Mouse (Mus musculus) megakaryocyte, embryonic 14.5 days (primary cell): ENCODE data around the gene Ccdc62. TPM values are rescaled to one million over a fixed set of nuclear protein-coding genes. Genes with fewer than 3 reads are reported as not detected.

Experiments
- H3K27me3 ChIP-seq: replicated peaks from 2 replicates; pipeline ENCODE3; 2012; ENCODE audit warnings: inconsistent platforms
- H3K36me3 ChIP-seq: replicated peaks from 2 replicates; pipeline ENCODE3; 2012; ENCODE audit warnings: low read length, inconsistent platforms, mixed read lengths
- H3K4me1 ChIP-seq: 2 replicates; pipeline ENCODE4 v1.6.1; 2012; ENCODE audit warnings: inconsistent platforms
- H3K4me3 ChIP-seq: replicated peaks from 2 replicates; pipeline ENCODE3; 2012; ENCODE audit warnings: moderate library complexity, mild to moderate bottlenecking, inconsistent platforms
- H3K9me3 ChIP-seq: 2 replicates; pipeline ENCODE4 v1.6.1; 2012; ENCODE audit warnings: inconsistent platforms
- FLI1 ChIP-seq: IDR thresholded peaks from 2 replicates; pipeline ENCODE4 v1.6.1; 2012; ENCODE audit warnings: low read length, inconsistent platforms, mixed read lengths
- GATA1 ChIP-seq: IDR thresholded peaks from 3 replicates; pipeline ENCODE4 v1.6.1; 2012; ENCODE audit warnings: mixed read lengths, low read length, inconsistent platforms, borderline replicate concordance
- polyA plus RNA-seq: library from polyadenylated mRNA; stranded (reverse); fragments of >175 nt; gene quantifications from 2 replicates; pipeline ENCODE4 v1.2.3, GENCODE M21; 2012; ENCODE audit warnings: low replicate concordance; ENCODE audit not compliant: insufficient read depth

Gene Ccdc62
- polyA plus RNA-seq, 1 experiment: 2.1 TPM

GRCm38 (mm10) chr5:123933556-123933955, 3.1 kb downstream of the Ccdc62 start:
- TF ChIP-seq FLI1 (no peak), GATA1 (no peak)
- Histone ChIP-seq H3K27me3 (peaks cover 2% of the 10 kb centered on the region), H3K4me1 (peaks cover 47% of the 10 kb centered on the region), H3K4me3 (no peak overlapping the region), H3K36me3 (peaks cover 10% of the 10 kb centered on the region), H3K9me3 (no peaks in the 10 kb centered on the region)

- TF ChIP-seq GATA1 (no peak), FLI1 (no peak)
- no peaks in the 10 kb centered on the region for H3K9me3 ChIP-seq
- H3K4me3 ChIP-seq: peak overlapping the region; percentile 72
- peaks cover 2% of the 10 kb centered on the region for H3K27me3 ChIP-seq
- peaks cover 5% of the 10 kb centered on the region for H3K36me3 ChIP-seq
- H3K4me1 ChIP-seq: peaks cover 50% of the 10 kb centered on the region
Measured at GRCm38 (mm10) chr5:123933957-123934591, 3.6 kb downstream of the Ccdc62 start.

GRCm38 (mm10) chr5:123935931-123936330, 5.5 kb downstream of the Ccdc62 start:
- H3K4me1 ChIP-seq: peaks cover 46% of the 10 kb centered on the region
- peaks cover 2% of the 10 kb centered on the region for H3K27me3 ChIP-seq
- TF ChIP-seq GATA1 (no peak), FLI1 (no peak)
- H3K4me3 ChIP-seq: no peak overlapping the region
- peaks cover 5% of the 10 kb centered on the region for H3K36me3 ChIP-seq
- H3K9me3 ChIP-seq: no peaks in the 10 kb centered on the region

- Histone ChIP-seq H3K9me3 (no peaks in the 10 kb centered on the region), H3K27me3 (peaks cover 2% of the 10 kb centered on the region), H3K4me3 (no peak overlapping the region), H3K4me1 (peaks cover 32% of the 10 kb centered on the region), H3K36me3 (peaks cover 5% of the 10 kb centered on the region)
- TF ChIP-seq GATA1 (no peak), FLI1 (no peak)
Measured at GRCm38 (mm10) chr5:123938479-123938878, 8.0 kb downstream of the Ccdc62 start.

GRCm38 (mm10) chr5:123946546-123946945, 16.1 kb downstream of the Ccdc62 start:
- TF ChIP-seq GATA1 (no peak), FLI1 (no peak)

GRCm38 (mm10) chr5:123947041-123947761, 16.7 kb downstream of the Ccdc62 start:
- TF ChIP-seq GATA1 (no peak), FLI1 (no peak)
- peaks cover 5% of the 10 kb centered on the region for H3K4me1 ChIP-seq
- H3K27me3 ChIP-seq: peaks cover 11% of the 10 kb centered on the region
- H3K36me3 ChIP-seq: no peaks in the 10 kb centered on the region
- H3K4me3 ChIP-seq: no peak overlapping the region
- H3K9me3 ChIP-seq: no peaks in the 10 kb centered on the region

More at GRCm38 (mm10) chr5:123946546-123946945, 16.1 kb downstream of the Ccdc62 start:
- Histone ChIP-seq H3K4me3 (no peak overlapping the region), H3K36me3 (no peaks in the 10 kb centered on the region), H3K27me3 (peaks cover 7% of the 10 kb centered on the region), H3K4me1 (peaks cover 5% of the 10 kb centered on the region), H3K9me3 (no peaks in the 10 kb centered on the region)

- TF ChIP-seq GATA1: no peak
- TF ChIP-seq FLI1: no peak
- H3K4me1 ChIP-seq: no peaks in the 10 kb centered on the region
- no peaks in the 10 kb centered on the region for H3K9me3 ChIP-seq
- H3K36me3 ChIP-seq: no peaks in the 10 kb centered on the region
- peaks cover 22% of the 10 kb centered on the region for H3K27me3 ChIP-seq
- no peak overlapping the region for H3K4me3 ChIP-seq
Measured at GRCm38 (mm10) chr5:123952365-123953045, 22.0 kb downstream of the Ccdc62 start.

- Histone ChIP-seq H3K4me3 (no peak overlapping the region), H3K9me3 (no peaks in the 10 kb centered on the region), H3K27me3 (peaks cover 15% of the 10 kb centered on the region), H3K36me3 (no peaks in the 10 kb centered on the region), H3K4me1 (no peaks in the 10 kb centered on the region)
- TF ChIP-seq GATA1 (no peak), FLI1 (no peak)
Measured at GRCm38 (mm10) chr5:123957213-123957612, 26.7 kb downstream of the Ccdc62 start.

GRCm38 (mm10) chr5:123959018-123959417, 28.5 kb downstream of the Ccdc62 start:
- Histone ChIP-seq H3K36me3 (no peaks in the 10 kb centered on the region), H3K4me3 (no peak overlapping the region), H3K9me3 (no peaks in the 10 kb centered on the region; the same call in 1 of the 2 replicates), H3K4me1 (no peaks in the 10 kb centered on the region; the same call in 1 of the 2 replicates), H3K27me3 (peaks cover 17% of the 10 kb centered on the region)
- TF ChIP-seq GATA1 (no peak), FLI1 (no peak)
